Mouse (Mus musculus) embryonic facial prominence, embryonic 14.5 days (tissue): ENCODE results near the gene U2surp. TPM values are rescaled to one million over a fixed set of nuclear protein-coding genes. Genes with fewer than 3 reads are reported as not detected.
"Not testable (repeated sequence)": the region's sequence is repeated elsewhere in the genome, so short reads cannot be mapped to it uniquely, and the experiment has no call there.

ENCODE experiments used
- ATAC-seq: fragments of 200-750 bp; cut with Nextera tagmentation; 2 replicates; pipeline ENCODE4 v1.8.0; 2017; ENCODE audit warnings: low read depth, moderate number of reproducible peaks, moderate TSS enrichment
- DNase-seq: peaks from one replicate; pipeline ENCODE4 v3.0.0-alpha.2; 2015; ENCODE audit warnings: low spot score
- H3K27ac ChIP-seq: fragments of 300-500 bp; sonication (generic); replicated peaks from 2 replicates; pipeline ENCODE4 v1.5.1; 2014; ENCODE audit warnings: low read depth, mild to moderate bottlenecking, low read length, moderate library complexity
- H3K27me3 ChIP-seq: fragments of 300-500 bp; sonication (generic); replicated peaks from 2 replicates; pipeline ENCODE4 v1.6.1; 2014; ENCODE audit warnings: low read length; ENCODE audit not compliant: control insufficient read depth, insufficient read depth
- H3K36me3 ChIP-seq: fragments of 300-500 bp; sonication (generic); 2 replicates; pipeline ENCODE4 v1.6.1; 2014; ENCODE audit warnings: low read length, mixed read lengths; ENCODE audit not compliant: control insufficient read depth, insufficient read depth
- H3K4me1 ChIP-seq: fragments of 300-500 bp; sonication (generic); 2 replicates; pipeline ENCODE4 v1.6.1; 2014; ENCODE audit warnings: antibody characterized with exemption, low read length; ENCODE audit not compliant: control insufficient read depth, insufficient read depth
- H3K4me2 ChIP-seq: fragments of 300-500 bp; sonication (generic); 2 replicates; pipeline ENCODE4 v1.6.1; 2014; ENCODE audit warnings: low read depth, mild to moderate bottlenecking, low read length, moderate library complexity, mixed read lengths
- H3K4me3 ChIP-seq: fragments of 300-500 bp; sonication (generic); 2 replicates; pipeline ENCODE4 v1.5.1; 2014; ENCODE audit warnings: low read depth, mild to moderate bottlenecking, low read length
- H3K9ac ChIP-seq: fragments of 300-500 bp; sonication (generic); 2 replicates; pipeline ENCODE4 v1.6.1; 2014; ENCODE audit warnings: low read depth, mild to moderate bottlenecking, low read length, moderate library complexity, mixed read lengths
- H3K9me3 ChIP-seq: fragments of 300-500 bp; sonication (generic); 2 replicates; pipeline ENCODE4 v1.6.1; 2016; ENCODE audit warnings: low read length; ENCODE audit not compliant: control insufficient read depth
- WGBS: fragments of 180-500 bp; shearing (Covaris S2); extraction: QIAGEN DNeasy Blood & Tissue Kit; methylation state at CpG from one replicate; pipeline ENCODE4 v1.1.7; 2014; 5-methylcytosine and 5-hydroxymethylcytosine counted together
- polyA plus RNA-seq: library from polyadenylated mRNA; unstranded; fragments of >200 nt; fragmentation: Nextera tagmentation; extraction: Ambion mirVana; gene quantifications from 2 replicates; pipeline ENCODE4 v1.2.1, GENCODE M21; 2014

Gene U2surp
- polyA plus RNA-seq, 1 experiment from 2014 or later = 97.0 TPM

DNA sequence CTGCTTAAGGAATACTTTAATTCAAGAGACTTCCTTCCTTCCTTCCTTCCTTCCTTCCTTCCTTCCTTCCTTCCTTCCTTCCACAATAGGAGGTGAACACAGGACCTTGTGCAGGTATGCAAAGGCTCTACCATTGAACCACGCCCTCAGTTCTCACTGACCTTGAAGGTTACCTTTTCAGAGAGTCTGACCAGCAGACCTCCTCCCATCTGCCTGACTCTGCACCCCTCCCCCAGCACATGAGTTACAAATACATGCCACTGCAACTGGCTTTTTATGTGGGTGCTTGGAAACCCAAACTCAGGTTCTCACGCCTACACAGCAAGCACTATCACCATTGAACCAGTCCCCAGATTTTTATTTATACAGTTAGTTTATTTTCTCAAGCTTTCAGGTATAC, 10.8 kb upstream of the U2surp start:
- Histone ChIP-seq H3K4me1 (no peaks in the 10 kb centered on the region), H3K4me3 (no peak overlapping the region), H3K27ac (no peak overlapping the region), H3K4me2 (no peak overlapping the region), H3K27me3 (no peaks in the 10 kb centered on the region), H3K36me3 (no peaks in the 10 kb centered on the region), H3K9me3 (no peaks in the 10 kb centered on the region), H3K9ac (no peak overlapping the region)
- WGBS = 89% methylated on average over 2 of the region's 2 CpGs
- ATAC-seq = no peak
- DNase-seq = no peak

DNA sequence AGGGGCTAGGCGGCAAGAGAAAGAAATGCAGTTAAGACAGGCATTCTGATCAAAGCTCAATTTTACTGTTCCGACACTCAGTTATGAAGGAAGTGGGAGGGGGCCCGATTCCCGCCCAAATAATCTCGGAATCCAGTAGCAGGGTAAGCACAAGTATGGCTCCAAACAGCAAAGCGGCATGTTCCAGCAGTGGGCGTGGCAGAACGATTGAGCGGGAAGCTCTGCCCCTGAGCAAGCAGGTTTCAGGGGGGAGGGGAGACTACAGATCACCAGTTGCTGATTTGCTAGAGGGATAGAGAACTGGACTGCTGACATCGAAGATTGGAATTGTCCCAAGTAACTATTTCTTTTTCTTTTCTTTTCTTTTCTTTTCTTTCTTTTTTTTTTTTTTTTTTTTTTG, 9.8 kb upstream of the U2surp start:
- Histone ChIP-seq H3K4me1 (no peaks in the 10 kb centered on the region), H3K27ac (no peak overlapping the region), H3K4me2 (no peak overlapping the region), H3K4me3 (no peak overlapping the region), H3K36me3 (no peaks in the 10 kb centered on the region), H3K9me3 (no peaks in the 10 kb centered on the region), H3K9ac (no peak overlapping the region), H3K27me3 (no peaks in the 10 kb centered on the region)
- DNase-seq (peak; percentile 53), ATAC-seq (peak; percentile 41; the same call in 1 of the 2 replicates)
- 48% methylated on average over 10 of the region's 10 CpGs for WGBS

DNA sequence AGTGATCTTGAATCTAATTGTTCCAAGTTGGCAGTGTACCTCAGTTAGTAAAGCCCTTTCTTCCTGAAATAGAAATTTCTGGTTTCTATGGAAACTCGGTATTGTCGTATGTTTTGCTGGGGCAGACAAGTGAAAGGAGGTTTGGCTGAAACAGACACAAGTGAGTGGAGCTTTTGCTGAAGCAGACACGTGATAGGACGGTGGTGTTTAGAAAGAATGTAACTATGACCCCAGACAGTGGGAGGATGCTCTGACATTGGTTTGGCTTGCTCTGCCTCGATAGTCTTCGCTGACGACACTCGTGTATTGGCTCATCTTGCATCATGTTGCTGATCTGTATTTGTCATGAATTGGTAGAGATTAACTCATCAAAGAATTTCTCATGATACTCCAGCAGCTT, 9.2 kb upstream of the U2surp start:
- WGBS = 84% methylated on average over 8 of the region's 8 CpGs
- no peaks in the 10 kb centered on the region for H3K36me3 ChIP-seq
- no peak overlapping the region for H3K27ac ChIP-seq
- no peak for DNase-seq
- H3K4me1 ChIP-seq = no peaks in the 10 kb centered on the region
- no peak overlapping the region for H3K4me2 ChIP-seq
- ATAC-seq = no peak
- no peak overlapping the region for H3K9ac ChIP-seq
- H3K9me3 ChIP-seq = no peaks in the 10 kb centered on the region
- no peak overlapping the region for H3K4me3 ChIP-seq
- H3K27me3 ChIP-seq = no peaks in the 10 kb centered on the region

DNA sequence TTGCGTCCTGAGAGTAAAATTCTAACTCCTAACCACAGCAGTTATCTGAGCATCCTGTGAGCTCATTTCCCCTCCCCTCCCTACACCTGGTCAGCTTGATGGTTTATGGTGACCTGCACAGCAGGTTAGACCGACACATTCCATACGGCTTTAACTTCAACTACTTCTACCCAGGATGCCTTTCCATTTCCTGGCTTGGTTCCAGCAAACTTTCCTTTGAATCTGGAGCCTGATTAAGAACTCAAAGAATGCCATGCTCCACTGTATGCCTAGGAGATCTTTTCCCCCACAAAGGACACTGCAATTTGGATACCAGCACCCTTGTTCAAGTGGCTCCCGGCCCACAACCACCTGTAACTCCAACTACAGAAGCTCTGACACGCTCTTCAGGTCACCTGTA, 8.8 kb upstream of the U2surp start:
- H3K4me3 ChIP-seq = no peak overlapping the region
- no peaks in the 10 kb centered on the region for H3K27me3 ChIP-seq
- H3K27ac ChIP-seq = no peak overlapping the region
- H3K9ac ChIP-seq = no peak overlapping the region
- H3K4me2 ChIP-seq = no peak overlapping the region
- 71% methylated on average over 5 of the region's 5 CpGs for WGBS
- no peaks in the 10 kb centered on the region for H3K9me3 ChIP-seq
- H3K4me1 ChIP-seq = no peaks in the 10 kb centered on the region
- peak; percentile 62; the same call in 1 of the 2 replicates for ATAC-seq
- H3K36me3 ChIP-seq = no peaks in the 10 kb centered on the region
- DNase-seq = no peak

DNA sequence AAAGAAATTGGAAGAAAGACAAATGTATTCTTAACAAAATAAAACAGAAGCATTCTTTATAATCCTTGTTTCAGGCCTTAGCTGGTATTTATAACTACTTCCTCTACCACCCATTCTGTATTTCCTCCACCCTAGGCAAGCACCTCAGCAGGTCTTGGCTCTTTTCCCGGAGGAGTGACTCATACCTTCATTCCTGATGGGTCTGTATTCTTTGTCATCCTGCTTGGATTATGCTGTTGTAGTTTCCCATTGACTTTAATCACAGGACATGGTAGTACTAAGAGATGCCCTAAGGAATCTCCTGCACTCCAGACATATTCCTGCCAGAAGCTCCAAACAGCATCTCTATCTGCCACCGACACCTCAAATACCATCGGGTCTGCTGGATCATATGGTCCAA, 2.6 kb upstream of the U2surp start:
- not testable (repeated sequence) for H3K27ac ChIP-seq, DNase-seq, ATAC-seq, H3K36me3 ChIP-seq, H3K9me3 ChIP-seq, H3K4me3 ChIP-seq, H3K4me2 ChIP-seq, H3K9ac ChIP-seq, H3K27me3 ChIP-seq
- WGBS = 90% methylated on average over 3 of the region's 3 CpGs
- peaks cover 16% of the 10 kb centered on the region for H3K4me1 ChIP-seq

DNA sequence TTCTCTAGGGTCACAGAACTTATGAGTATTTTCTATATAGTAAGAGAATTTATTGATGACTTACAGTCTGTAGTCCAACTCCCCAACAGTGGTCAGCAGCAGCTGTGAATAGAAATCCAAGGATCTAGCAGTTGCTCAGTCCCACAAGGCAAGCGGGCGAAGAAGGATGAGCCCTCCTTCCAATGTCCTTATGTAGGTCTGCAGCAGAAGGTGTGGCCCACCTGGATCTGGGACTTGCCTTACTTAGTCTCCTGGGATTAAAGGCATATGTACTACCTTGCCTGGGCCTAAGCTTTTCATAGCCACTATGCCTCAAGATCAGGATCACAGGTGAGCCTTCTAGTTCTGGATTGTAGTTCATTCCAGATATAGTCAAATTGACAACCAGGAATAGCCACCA, 2.0 kb upstream of the U2surp start:
- ATAC-seq = no peak
- WGBS = 98% methylated on average over 2 of the region's 2 CpGs
- no peak overlapping the region for H3K4me3 ChIP-seq
- H3K9me3 ChIP-seq = no peaks in the 10 kb centered on the region
- peaks cover 16% of the 10 kb centered on the region for H3K4me1 ChIP-seq
- H3K9ac ChIP-seq = no peak overlapping the region
- no peaks in the 10 kb centered on the region for H3K27me3 ChIP-seq
- H3K27ac ChIP-seq = no peak overlapping the region
- DNase-seq = no peak
- no peak overlapping the region for H3K4me2 ChIP-seq
- H3K36me3 ChIP-seq = no peaks in the 10 kb centered on the region

DNA sequence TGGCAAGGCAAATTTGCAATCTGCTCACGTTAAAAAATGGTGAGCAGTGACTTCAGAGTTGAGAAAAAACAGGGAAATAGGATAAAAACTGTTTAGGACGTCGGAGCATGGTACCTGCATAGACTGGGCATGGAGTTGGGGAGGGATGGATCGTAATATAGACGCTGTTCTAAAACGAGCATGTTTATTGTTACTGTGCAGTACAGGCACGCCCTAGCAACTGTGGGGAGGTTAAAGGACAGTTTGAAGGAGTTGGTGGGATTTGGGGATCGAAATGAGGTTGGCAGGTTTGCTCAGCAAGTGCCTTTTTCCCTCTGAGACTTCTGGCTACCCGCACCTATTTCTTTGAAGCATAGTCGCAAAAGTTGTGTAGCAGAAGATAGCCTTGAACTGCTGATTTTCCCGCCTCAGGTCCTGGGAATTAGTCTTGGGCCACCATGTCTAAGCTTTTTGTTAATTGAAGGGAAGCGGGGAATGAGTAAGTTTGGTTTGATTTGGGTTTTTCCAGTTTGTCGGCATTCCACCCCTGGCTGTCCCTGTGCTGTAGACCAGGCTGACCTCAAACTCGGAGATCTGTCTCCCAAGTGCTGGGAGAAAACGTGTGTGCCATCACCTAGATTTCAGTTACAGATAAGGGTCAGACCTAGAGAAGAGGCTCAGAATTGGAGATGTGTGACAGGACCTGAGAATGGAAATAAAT, 685 bp upstream of the U2surp start:
- peak; percentile 42 for ATAC-seq
- Histone ChIP-seq H3K4me1 (peaks cover 16% of the 10 kb centered on the region), H3K9me3 (no peaks in the 10 kb centered on the region), H3K4me3 (peak overlapping the region; percentile 99), H3K9ac (peak overlapping the region; percentile 77), H3K4me2 (peak overlapping the region; percentile 94), H3K27ac (peak overlapping the region; percentile 91), H3K27me3 (no peaks in the 10 kb centered on the region), H3K36me3 (no peaks in the 10 kb centered on the region)
- 24% methylated on average over 15 of the region's 15 CpGs for WGBS
- DNase-seq = no peak

DNA sequence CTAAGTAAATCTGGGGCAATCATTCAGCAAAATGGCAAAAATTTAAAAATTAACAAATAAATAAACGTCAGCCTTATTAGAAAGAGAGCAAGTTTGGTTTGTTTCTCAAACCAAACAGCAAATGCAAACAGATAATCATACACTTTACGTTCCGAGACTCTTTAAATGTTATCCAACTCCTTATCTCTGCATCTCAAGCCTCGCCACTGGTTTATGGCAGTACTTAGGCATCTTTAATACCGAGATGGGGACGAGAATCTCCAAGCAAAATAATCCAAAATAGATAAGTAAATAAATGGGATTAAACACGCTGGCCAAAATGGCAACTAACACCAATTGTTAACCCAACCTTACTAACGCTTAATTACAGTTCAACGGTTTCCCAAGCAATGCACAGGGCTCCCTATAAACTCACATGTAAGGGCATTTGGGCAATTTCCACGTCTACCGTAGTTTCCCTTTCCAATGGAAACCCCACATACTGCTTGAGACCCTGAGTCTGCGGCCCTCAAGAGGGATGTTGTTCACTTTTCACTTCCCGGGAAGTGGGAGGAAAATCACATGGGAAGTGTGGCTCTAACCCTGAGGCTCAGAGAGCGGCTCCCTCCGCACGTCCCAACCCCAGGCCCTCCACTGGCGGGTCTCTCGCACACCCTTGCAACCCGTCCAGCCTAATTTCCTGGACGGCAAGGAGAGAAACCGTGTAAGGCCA, 947 bp downstream of the U2surp start:
- no peak for ATAC-seq
- peaks cover 16% of the 10 kb centered on the region for H3K4me1 ChIP-seq
- WGBS = 7% methylated on average over 21 of the region's 21 CpGs

DNA sequence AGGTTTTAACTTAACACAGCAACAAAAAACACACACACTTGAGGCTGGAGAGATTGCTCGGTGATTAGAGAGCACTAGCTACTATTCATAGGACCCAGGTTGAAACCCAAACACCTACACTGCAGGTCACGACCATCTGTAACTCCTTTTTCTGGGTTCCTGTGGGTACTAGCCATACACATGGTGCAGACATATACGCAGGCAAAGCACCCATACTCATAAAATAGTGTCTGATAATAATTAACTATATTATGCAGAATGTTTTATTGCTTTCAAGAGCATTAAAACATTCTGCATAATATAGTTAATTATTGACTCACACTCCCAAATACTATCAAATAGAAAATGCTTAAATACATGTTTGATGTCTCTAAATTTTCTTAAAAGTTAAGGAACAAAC, 6.1 kb downstream of the U2surp start:
- peaks cover 9% of the 10 kb centered on the region for H3K4me1 ChIP-seq
- peaks cover 8% of the 10 kb centered on the region for H3K36me3 ChIP-seq
- H3K9me3 ChIP-seq = no peaks in the 10 kb centered on the region
- no peak for ATAC-seq
- H3K4me3 ChIP-seq = no peak overlapping the region
- H3K4me2 ChIP-seq = no peak overlapping the region
- H3K27ac ChIP-seq = no peak overlapping the region
- H3K9ac ChIP-seq = no peak overlapping the region
- no peaks in the 10 kb centered on the region for H3K27me3 ChIP-seq
- WGBS = 92% methylated on average over 3 of the region's 3 CpGs
- DNase-seq = no peak

More for the DNA sequence above, 947 bp downstream of the U2surp start:
- Histone ChIP-seq H3K36me3 (no peaks in the 10 kb centered on the region), H3K9ac (peak overlapping the region; percentile 97), H3K27ac (peak overlapping the region; percentile 91), H3K4me2 (peak overlapping the region; percentile 94), H3K4me3 (peak overlapping the region; percentile 99), H3K9me3 (no peaks in the 10 kb centered on the region), H3K27me3 (no peaks in the 10 kb centered on the region)
- peak; percentile 5 for DNase-seq
